Mouse (Mus musculus) erythroblast, adult 5-6 weeks (primary cell): ENCODE measurements around the gene Lactbl1. TPM values are rescaled to one million over a fixed set of nuclear protein-coding genes. Genes with fewer than 3 reads are reported as not detected.
A peak's percentile ranks its signal among the peaks of the same experiment; 100 is the strongest.

Experiments used
- ATAC-seq: replicated peaks from 2 replicates; pipeline ENCODE4 v1.8.0; 2016; ENCODE audit warnings: moderate number of reproducible peaks, mild to moderate bottlenecking, moderate TSS enrichment, inconsistent platforms; ENCODE audit not compliant: poor library complexity, low FRiP score, severe bottlenecking
- total RNA-seq, 2 experiments: library from RNA; stranded (forward) in 1 of 2; stranded (reverse) in 1 of 2; fragments of 150-400 nt in 1 of 2; fragments of 200-764, 138-1000 nt in 1 of 2; gene quantifications; 2 replicates each; pipeline versions ENCODE4 v1.2.3 to v1.2.4; 2015 to 2017; ENCODE audit warnings: low replicate concordance in 2 of 2

Lactbl1 gene
- total RNA-seq (2015; ENCODE audit: low replicate concordance) (not detected in 2 replicates), total RNA-seq (2017; ENCODE audit: low replicate concordance) (not detected in 2 replicates)

DNA sequence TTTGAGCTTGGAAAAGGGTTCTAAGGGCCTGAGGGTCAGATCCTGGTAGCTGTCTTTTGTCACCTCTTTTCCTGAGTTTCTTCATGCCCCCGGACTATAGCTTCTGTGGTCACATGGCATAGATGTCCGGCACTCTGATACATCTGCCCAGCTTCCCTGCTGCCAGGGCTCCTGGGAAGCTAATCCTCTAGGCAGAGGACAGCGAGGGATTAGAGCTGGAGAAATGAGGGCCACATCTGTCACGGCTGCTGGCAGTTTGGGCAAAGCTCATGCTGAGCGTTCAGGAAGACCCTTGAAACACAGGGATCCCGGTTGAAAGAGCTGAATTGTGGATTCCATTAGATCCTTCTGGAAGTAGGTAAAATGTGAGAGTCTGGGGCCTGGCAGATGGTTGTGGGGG lies at the start of gene Lactbl1:
Gene Lactbl1 (plus strand): TSS at position 234 of the 400 bp plus-strand sequence.
- no peak for ATAC-seq

- ATAC-seq: no peak
Observed at GRCm38 (mm10) chr4:136581885-136582284, 40.5 kb upstream of the Lactbl1 start.

DNA sequence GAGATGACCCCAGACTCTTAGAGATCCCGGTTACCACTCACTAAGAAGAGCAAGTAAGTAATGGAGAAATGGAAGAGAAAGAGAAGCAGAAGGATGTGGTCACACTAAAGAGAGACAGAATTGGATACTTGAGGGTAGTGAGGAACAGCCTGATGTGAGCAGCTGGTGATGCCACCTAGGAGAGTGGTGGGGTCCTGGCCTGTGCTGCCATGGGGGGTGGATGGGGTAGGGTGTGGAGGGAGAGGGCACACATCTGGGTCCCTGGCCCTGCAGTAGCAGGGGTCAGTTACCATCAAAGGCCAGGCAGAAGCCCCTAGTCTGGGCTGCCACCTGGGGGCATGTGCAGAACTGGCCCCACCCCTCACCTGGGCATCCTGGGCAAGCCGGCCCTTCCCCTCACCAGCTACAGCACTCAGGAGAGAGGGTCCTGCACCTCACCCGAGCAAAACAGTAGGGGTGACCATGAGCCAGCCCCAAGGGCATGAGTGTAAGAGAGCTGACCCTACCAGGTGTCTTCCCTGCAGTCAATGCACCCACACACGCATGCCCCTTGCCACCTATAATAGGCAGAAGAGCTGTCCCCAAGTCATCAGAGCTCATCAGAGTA lies 35.1 kb upstream of the Lactbl1 start:
- no peak for ATAC-seq

- ATAC-seq: no peak
Observed at GRCm38 (mm10) chr4:136588003-136588402, 34.4 kb upstream of the Lactbl1 start.

DNA sequence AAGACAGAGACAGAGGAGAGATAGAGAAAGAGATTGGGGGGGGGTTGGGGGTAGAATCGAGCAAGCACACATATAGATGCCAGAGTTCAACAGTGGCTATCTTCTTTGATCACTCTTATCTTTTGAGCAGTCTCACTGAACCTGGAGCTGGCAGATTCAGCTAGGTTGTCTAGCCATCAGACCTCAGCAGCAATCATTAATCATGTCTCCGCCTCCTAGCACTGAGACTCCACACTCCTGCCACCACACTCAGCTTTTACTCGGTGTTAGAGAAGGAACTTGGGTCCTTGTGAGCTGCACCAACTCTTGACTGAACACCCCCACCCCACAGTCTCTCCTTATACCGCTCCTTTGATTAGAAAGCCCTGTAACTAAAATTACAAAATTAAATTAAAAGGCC lies 30.3 kb upstream of the Lactbl1 start:
- no peak for ATAC-seq

DNA sequence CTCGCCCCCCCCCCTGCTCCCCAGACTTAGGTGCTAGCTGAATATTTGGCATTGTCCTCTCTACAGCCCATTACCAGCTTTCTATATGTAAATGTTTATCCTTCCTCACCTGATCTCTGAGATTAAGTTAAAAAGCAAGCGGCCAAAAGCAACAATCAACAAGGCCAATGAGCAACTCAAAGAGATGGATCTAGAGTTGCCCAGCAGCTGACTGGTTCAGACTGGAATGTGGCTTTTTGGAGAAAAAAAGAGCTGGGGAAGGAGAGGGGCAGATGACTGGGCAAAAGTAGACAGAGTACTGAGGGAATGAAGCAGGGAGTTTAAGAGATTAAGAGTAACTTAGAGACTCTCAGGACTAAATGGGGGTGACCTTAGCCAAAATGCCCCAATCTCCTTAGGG lies 28.4 kb upstream of the Lactbl1 start:
- no peak for ATAC-seq

DNA sequence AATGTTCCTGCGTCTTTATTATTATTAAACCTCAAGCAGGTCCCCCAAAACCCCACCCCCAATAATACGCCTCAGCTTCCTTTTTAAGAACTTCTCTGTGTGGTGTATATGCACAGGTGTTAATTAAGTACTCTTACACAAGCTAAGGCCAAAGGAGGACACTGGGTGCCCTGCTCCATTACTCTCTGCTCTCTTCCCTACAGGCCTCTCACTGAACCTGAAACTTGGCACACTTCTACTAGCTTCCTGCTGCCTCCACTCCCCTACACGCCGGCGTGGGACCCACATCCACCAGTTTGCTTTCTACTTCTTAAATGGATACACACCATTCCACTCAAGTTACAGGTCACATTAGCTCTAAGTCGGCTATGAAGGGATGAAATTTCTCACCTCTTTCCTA lies 27.2 kb upstream of the Lactbl1 start:
- no peak for ATAC-seq

DNA sequence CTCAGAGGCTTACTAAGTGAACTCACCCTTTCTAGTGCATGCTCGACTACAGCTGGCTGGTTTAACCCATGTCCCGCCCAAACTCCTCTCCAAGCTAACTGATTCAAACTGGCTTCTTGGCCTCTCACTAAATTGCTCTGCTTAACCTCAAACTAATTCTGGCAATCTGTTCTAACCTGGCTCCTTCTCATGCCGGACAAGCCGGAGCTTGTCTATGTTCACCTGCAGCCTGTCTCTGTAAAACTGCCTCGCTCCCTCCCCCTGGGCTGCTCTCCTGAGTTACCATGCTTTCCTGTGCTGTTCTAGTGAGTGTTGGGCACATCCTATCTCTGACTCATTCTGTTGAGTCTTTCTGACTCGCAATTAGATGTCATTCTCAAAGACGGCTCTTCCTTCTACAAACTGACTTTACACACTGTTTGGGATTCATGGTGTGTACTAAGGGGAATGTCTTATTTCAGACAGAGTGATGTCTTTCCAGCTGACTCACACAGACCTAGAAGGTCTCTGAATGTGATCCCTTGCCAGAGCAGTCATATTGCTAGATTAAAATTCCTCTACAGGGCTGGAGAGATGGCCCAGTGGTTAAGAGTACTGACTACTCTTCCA lies 24.0 kb upstream of the Lactbl1 start:
- no peak for ATAC-seq

DNA sequence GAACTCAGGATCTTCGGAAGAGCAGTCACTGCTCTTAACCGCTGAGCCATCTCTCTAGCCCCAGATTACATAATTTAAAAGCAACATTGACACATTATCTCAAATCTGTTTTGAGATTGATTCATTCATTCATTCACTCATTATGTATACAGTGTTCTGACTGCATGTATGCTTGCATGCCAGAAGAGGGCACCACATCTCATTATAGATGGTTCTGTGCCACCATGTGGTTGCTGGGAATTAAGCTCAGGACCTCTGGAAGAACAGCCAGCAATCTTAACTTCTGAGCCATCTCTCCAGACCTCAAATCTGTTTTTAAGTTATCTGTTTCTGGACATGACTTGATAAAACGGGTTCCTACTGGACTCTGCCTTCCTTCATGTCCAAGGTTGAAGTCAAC lies 22.6 kb upstream of the Lactbl1 start:
- no peak for ATAC-seq

DNA sequence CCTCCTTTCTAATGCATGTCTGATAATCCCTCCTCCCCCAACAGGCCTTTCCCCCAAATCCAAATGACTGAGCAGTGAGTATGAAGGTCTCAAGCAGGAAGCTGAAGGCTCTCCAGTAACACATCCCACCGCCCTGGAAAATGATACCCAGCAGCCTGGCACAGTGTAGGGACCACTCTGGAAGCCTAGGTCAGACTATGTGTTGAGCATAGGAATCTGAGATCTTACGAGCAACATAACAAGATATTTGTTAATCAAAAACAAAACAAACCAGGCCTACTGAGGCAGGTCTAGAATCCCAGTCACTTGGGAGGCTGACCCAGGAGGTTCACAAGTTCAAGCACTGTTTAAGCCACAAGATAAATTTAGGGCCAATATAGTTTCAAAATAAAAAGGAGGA lies 21.9 kb upstream of the Lactbl1 start:
- no peak for ATAC-seq

DNA sequence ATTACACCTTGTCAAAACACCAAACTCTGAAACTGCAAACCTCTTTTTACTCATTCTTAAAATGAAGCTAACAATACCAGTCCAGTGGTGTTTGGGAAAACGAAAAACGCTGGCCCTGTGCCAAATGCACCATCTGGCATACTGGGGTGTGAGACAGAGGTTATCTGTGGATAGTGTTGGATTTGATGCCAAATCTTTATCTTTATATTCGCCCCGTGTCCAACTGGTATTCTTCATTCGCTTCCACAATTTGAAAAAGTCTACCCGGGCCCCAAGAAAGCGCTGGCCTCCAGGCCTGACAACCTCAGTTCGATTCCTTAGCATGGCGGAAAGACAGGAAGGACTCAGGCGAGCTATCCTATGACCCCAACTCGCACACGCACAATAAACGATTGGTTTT lies 20.9 kb upstream of the Lactbl1 start:
- ATAC-seq: 0 out of 2 replicates have a peak, but pooled peaks have one; percentile 15

DNA sequence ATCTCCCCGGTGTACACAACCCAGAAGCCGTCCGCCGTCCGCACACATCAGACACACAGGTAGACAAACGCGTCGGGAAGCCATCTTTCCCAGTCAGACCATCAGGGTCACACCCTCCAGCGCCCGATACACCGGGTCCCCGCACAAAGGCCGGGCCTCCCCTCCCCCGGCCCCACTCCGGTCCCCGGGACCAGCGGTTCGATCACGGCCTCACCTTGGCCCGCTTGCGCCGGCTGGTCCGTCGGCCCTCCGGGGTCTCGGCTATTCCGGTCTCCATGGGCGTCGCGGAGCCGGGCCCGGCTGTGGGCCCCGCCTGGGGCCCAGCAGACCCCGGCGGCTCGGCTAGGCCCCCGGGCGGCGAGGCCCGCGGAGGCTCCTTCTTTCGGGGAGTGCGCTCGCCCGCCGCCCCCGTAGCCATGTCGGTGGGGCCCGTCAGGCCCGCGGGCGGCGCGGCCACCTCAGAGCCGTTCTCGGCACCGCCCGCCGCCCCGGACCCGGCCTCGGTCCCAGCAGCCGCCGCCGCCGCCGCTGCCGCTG lies 20.3 kb upstream of the Lactbl1 start:
- ATAC-seq: peak; percentile 61

- ATAC-seq: peak; percentile 95
Observed at GRCm38 (mm10) chr4:136602568-136602967, 19.9 kb upstream of the Lactbl1 start, which contains the start of gene Kdm1a. Kdm1a (minus strand) TSS chr4:136602723.

DNA sequence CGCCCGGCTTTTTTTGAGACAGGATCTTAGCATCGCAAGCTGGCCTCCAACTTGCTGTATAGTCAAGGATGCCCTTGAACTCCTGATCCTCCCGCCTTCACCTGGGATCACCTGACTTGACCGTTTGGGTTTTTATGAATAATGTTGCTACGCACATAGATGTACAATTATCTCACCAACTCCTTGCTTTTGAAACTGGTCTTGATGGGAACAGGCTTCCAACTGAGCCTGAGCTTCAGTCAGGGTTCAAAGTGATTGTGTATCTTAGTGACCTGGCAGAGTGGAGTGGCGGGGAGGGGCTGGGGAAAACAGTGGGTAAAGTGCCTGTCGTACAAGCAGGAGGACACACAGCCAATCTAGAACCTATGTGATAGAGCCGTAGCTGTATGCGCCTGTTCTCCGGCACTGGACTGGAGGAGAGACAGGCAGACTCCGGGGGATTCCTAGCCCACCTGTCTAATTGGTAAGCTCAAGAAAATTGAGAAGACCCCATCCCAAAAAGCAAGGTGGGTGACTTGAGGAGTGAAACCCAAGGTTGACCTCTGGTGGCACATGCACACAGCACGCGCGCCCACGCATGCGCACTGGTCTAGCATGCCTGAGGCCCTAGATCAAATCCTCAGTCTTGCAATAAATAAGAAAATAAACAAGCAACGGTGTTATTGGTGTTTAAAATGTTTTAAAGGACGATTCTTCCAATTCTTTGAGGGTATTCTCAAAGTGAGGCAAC lies 16.5 kb upstream of the Lactbl1 start:
- ATAC-seq: no peak

DNA sequence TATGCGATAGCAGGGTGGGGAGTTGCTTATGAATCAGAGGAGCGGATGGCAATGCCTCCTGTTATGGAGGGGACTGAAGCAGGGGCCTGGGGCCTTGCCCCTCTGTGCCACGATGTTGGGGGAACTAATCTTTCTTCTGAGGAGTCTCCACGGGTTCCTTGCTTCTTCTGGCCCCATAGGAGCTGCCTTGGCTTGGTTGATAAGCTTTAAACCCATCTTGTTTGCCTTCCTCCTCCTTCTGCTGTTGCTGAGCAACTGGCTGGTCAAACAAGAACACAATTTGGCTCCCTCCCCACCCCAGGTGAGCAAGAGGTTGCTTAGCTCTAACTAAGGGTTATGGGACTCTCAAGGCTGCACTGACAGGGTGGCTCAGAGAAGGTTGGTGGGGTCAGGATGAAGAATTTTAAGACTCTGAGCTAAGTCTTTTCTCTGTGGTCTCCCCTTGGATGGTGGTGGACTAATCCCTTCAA lies 12.0 kb upstream of the Lactbl1 start, which contains the start of gene Tex46:
Gene Tex46 (plus strand): TSS at position 51 of the 470 bp plus-strand sequence.
- no peak for ATAC-seq

GRCm38 (mm10) chr4:136613657-136614056 lies 8.8 kb upstream of the Lactbl1 start:
- no peak for ATAC-seq

DNA sequence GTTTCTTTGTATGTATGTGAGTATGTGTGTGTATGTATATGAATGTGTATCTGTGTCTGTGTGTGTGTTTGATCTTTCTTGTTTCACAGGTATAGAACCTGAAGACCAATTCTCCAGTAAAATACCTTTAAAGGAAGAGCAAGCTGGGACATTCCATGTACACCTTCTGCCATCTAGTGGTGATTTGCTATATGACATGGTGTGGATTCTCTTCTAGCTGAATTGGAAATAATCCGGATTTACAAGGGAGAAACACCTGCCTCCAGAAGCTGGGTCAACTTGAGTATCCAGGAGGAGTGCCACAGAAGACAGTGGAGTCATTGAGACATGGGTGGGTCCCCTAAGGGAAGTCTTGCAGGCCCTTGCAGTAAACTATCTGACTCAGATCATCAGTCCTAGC lies 1.1 kb upstream of the Lactbl1 start:
- peak; percentile 65; the same call in 1 of the 2 replicates for ATAC-seq

DNA sequence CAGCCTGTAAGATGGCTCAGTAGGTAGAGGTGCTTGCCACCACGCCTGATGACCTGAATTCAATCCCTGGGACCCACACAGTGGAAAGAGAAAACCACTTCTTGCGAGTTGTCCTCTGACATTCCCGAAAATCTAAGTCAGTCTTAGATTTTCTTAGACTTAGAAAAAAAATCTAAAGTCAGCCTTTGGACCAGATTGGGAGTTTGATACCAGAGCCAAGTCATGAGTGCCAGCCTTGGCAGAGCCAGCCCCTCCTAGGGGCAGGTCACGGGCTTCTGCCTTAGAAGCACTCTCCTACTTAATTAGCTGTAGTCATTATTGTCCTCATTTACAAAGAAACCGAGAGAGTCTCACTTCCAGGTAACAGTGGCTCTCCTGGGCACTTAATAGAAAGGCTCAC lies 465 bp upstream of the Lactbl1 start:
- no peak for ATAC-seq

DNA sequence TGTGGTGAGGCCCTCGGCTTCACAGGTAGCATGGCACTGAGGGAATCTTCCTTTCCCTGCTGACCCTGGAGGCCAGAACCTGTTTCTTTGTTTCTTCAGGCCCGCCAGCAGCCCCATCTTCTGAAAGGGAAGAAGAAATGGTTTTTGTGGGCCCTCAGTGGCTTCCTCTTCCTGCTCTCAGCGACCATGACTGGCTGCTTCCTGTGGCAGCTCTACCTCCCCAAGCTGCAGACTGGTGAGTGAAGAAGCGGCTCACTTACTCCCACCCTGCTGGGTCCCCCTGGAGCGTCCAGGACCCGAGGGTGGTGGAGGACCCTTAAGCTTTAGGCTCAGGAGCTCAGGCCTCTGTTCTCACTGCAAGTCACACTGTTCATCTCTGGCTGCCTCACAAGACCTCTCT lies 4.2 kb downstream of the Lactbl1 start:
- ATAC-seq: no peak

GRCm38 (mm10) chr4:136631237-136631994 lies 9.0 kb downstream of the Lactbl1 start:
- ATAC-seq: no peak
